Mouse (Mus musculus): ENCODE data around the gene Cpox.

Gene Cpox

DNA sequence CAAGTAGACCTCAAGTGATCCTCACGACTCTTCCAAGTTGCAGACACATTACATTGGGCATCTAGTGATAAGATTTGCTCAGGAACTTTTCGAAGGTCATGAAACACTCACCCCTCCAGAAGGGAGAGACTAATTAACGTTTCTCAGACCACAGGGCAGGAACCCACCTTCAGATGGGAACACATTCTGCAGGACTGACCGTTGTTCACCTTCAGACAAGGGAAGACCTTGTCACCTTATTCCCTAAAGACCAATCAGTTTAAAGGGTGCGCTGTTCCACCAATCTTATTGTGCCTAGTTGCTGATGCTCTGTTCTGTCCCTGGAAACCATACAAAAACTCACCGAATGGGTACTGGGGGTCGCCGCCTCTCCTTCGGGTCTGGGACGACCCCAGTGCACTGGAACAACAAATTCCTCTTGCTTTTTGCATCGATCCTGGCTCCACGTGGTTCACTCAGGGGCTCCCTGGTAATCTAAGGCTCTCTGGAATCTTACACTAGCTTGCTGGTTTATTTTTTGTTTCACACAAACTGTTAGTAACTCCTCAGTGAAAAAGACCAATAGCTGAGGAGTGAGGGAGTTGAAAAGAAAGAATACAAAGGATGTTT is 30.8 kb downstream of the Cpox start:
- DNase-seq (ENCODE audit: low spot score), result no peak

DNA sequence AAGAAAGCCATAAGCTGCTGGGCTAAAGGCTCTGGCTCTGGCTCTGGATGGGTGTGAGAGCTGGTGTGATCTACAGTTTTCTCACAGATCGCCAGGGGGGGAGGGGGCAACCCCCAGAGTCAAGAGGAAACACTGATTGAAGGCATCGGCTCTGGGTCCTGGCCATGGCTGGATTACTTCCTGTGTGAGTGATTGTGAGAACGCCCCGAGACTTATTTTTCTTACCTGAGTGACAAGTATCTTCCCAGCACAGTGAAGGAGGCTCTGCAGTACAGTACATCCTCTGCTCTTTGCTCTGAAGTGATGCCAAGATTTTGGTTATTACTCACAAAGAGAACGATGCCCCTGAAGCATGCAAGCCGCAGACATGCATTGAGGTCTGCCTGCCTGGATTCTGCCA is 31.7 kb downstream of the Cpox start:
- DNase-seq (ENCODE audit: low spot score), result no peak

DNA sequence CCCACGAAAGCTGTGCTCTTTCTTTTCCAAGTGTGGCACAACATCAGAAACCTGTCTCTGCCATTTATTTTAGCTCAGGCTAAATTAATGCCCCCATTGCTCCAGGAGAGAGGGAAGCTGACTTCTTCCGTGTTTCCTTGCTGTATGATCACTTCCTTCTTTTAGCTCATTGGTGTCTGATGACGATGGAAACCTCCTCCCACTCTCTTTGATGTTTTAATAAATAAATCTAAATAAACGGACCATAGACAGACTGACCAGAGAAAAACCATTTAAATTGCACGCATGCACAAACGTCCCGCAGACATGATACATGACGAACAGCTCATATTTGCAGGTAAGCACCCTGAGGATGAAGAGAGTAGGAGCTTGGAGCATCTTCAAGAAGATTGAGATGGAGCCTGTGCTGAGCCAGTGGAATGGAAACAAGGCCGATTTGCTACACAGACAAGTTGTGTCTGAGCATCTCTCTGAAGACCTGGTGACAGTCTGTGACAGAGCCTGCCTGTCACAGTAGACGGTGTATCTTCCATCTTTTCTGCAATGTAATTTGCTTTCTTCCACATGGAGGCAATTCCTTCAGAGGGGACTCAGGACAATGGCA is 32.3 kb downstream of the Cpox start:
- DNase-seq (ENCODE audit: low spot score), result no peak

DNA sequence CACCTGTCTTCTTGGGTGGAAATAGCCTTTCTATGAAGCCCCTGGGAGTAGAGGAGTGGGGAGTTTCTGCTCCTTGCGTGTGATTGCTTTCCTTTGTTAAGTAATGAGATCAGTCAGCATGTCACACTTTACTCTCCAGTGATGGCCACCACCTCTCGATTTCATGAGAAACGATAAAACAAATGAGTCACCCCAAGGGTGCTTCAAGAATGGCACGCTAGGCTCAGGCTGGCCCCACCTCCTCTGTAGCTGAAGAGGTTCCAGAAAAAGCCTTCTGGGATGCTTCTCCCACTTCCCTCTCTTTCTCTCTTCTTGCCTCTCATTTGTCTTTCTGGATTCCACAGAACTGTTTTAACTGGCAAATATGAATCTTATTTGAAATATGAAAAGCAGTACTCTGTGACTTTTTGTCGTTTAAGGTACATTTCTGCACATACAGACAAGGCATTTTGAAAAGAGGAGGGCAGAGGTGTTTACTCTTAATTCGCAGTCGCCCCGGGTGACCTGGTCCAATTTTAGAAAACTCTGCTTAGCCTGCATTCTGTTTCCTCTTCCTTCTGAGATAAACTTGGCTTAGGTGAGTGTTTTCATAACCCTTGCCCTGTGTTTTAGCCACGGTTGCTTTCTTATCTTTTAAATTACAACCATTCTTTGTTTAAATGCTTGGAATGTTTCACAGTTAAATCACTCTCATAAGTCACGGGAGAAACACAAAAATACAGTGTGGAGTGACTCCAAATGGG is 33.5 kb downstream of the Cpox start:
- no peak for DNase-seq (ENCODE audit: low spot score)

GRCm38 (mm10) chr16:58704999-58705398 is 34.9 kb downstream of the Cpox start:
- DNase-seq (ENCODE audit: low spot score), result no peak

DNA sequence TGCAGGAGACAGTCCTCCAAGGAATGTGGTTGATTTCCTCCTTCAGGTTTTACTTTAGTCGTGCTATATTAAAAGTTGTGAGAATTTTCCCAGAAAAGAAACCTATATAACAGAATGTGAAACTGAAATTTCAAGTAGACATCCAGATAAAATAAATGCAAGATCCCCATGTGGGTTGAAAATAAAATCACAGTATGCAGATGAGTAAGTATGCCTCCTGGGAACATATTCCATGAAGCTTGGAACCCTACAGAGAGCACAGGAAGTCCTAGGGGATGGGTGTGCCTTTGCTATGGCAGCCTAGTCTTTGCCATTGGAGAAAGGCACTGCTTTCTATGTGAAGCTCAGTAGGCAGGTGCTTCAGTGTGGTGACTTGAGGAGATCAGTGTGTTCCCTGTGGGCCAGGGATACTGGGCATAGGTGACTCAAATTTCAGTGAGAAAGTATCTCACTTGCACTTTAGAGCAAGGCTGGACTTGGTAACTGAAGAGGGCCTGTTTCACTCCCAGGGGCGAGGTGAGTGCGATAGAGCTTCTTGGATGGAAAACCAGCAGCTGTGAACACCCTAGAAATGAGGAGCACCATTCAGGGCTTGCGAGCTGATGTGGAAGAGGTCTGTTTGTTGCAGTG is 37.3 kb downstream of the Cpox start:
- no peak for DNase-seq (ENCODE audit: low spot score)

- DNase-seq (ENCODE audit: low spot score), result no peak
Observed at GRCm38 (mm10) chr16:58708601-58709475, 38.7 kb downstream of the Cpox start.

DNA sequence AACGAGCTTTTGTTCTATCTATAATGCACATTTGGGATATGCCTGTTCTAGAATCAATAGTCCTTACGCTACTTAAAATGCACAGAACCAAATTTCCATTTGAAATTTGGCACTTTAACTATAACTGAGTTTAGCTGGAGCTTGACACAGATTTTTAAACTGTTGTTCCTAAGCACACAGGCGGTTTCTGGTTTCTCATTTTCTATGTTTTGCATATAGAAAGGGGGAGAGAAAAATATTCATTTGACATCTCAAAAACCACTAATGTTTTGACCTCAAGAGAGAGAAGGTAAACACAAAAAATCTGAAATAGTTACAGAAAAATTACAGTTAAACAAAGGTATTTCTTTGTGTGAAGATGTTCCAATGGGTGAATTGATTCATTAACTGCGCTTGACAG is 39.4 kb downstream of the Cpox start:
- DNase-seq (ENCODE audit: low spot score), result no peak

- no peak for DNase-seq (ENCODE audit: low spot score)
Observed at GRCm38 (mm10) chr16:58712221-58712620, 42.1 kb downstream of the Cpox start.

DNA sequence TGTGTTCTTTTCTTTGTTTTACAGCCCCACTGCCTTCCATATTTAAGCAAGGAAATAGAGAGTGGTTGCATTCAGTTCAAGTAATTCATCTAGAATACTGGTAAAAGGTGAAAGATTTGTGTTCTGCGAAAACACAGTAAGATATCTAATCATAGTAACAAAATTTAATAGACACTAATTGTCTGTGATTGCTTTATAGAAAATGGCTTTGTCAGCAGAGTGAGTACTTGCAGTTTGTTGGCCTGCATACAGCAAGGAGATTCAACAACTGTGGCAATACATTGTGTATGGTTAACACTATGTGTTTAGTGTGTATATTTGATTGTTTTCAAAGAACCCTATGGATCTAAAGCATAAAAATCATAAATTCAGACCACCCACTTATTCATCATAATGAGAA is 43.0 kb downstream of the Cpox start:
- no peak for DNase-seq (ENCODE audit: low spot score)

GRCm38 (mm10) chr16:58715018-58715417 is 44.9 kb downstream of the Cpox start:
- no peak for DNase-seq (ENCODE audit: low spot score)

DNA sequence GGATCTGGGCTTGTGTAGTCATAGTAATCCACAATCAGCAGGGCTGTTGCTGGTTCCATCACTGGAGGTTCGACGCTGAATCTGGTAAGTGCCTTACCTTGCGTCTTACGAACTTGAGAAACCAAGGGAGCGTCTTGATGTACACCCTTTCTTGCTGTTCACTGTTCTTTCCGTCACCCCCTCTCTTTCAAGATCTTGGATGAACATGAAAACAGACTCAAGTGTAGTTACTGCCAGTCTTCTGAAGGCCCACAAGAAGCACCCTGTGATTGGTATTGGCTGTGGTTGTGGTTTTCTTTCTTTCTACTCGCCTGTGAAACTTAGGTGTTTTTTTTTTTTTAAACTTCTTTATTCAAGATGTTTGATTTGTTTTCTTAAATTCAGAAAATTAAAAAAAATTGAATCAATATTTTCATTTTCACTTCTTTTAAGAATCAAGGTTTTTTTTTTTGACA is 48.6 kb downstream of the Cpox start, which contains the start of gene Gpr15:
TSS of gene Gpr15 (minus strand) at position 405 of the 455 bp plus-strand sequence.
- no peak for DNase-seq (ENCODE audit: low spot score)

DNA sequence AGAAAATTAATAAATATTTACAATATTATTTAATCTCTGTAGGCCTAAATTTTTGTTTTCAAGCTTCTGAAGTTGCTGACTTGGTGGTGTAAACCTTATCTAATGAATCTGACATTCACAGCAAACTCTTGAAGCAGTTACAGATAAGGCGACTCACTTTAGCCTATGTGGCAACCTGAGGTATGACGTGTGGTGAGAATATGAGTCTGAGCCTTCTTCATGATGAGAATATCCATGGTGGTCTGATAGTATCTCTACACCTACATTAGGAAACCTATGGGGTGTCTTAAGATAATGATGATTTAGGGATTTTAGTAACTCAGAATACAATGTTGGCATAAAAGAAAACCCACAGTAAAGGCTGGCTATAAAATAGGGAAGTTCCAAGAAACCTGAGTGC is 52.2 kb downstream of the Cpox start:
- DNase-seq (ENCODE audit: low spot score), result no peak

DNA sequence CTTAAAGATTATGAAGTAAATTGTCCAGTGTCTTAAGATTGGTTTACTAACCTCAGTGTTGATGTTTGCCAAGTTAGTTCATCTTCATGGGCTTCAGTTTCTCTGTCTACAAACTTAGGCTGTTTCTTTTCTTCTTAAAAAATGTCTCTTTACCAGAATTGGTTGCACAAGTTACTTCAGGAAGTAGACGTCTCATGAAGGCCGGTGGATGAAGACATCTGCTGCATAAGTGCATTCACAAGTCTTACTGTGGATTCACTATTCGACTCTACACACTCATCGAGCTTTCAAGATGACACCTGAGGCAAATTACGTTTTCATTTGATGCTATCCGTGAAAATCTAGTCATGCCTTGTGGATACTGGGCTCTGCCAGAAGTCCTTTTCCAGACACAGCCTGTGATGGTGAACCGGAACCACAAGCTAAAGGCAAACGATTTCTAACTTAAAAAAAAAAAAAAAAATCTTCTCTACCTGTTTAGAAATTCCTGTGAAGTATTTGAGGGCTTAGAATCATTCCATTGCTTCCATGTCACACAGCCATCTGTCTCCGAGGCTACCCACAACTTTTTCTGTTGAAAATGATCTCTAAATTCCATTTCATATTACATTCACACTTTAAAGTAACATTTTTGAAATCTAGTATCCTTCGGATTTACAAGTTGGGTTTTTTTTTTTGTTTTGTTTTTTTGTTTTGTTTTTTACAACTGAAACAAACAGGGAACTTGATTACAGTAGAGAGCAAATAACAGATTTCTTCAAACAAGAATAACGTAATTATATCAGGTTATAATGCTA is 56.8 kb downstream of the Cpox start:
- no peak for DNase-seq (ENCODE audit: low spot score)

DNA sequence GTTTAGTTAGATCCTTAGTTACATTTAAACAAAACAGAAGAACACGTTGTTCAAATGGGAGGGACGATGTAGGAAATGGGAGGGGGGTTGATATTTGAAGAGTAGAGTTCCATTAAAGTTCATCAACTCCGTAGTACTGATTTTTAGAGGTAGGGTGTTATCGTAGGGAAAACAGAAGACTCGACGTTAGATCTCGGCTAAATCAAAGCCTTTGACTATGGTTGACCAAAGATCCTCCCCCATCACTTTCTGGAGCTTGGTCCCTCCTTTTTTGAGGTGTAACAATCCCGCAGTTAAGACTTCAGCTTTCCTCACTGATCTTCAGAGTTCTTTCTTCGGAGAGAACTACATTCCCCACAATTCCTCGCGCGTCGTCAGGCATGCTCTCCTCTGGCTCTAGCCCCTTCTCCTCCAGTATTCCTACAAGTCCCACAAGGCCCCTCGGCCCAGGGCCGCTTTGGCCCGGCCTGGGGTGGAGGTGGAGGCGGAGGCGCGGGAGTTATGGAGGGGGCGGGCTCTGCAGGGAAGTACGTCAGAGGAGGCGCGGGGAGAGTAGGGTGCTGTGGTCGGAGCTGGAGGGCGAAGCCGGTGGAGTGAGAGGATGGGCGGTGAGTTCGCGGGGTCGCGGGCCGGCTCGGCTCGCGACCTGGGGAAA is 57.5 kb downstream of the Cpox start, which contains the start of gene Cldnd1:
TSS of gene Cldnd1 (plus strand) at position 434 of the 655 bp plus-strand sequence.
- DNase-seq (ENCODE audit: low spot score), result peak; percentile 84

DNA sequence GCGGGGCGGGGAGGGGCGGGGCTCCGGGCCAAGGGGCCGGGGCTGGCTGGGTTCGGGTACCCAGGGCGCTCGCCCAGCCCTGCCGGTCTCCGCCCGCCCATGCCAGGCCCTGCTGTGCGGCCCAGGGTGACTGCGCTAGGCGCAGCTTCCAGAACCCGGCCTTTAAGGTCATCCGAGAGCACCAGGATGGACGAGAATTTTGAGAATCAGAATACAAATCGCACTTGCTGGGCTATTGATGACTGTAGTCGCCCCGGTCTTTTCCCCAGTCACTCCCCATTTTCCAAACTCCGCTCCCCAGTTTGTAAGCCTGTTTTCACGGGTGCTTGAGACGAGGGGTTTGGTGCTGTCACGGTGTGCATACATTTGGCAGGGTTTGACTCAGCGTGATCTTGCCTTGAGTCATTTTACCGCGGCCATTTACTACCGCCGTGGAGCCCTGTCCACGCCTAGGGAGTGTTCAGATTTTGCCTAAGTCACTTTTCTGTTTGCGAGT is 58.1 kb downstream of the Cpox start:
- no peak for DNase-seq (ENCODE audit: low spot score)

GRCm38 (mm10) chr16:58738205-58738604 is 68.1 kb downstream of the Cpox start:
- DNase-seq (ENCODE audit: low spot score), result no peak

- no peak for DNase-seq (ENCODE audit: low spot score)
Observed at GRCm38 (mm10) chr16:58738800-58739199, 68.7 kb downstream of the Cpox start.

- DNase-seq (ENCODE audit: low spot score), result no peak
Observed at GRCm38 (mm10) chr16:58740751-58741150, 70.7 kb downstream of the Cpox start.

DNA sequence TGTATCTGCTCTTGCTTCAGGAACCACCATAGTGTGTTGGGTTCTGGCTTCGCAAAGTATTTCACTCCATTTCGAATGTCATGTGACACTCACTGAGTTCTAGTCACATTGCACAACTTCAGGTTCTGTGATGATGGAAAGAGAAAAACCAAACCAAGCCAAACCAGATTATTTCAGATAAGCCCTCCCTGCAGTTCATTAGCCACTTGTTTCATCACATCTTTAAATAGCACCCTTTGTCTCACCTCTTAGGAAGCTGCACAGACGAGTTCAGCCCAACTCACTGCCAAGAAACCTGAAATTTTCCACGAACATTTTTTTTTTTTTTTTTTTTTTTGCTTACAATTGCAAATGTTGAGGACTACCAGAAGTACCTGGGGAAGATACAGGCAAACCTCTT is 76.6 kb downstream of the Cpox start:
- DNase-seq (ENCODE audit: low spot score), result no peak

Data from ovary, postnatal 10 days (tissue).